Mouse (Mus musculus) layer of hippocampus, adult 2 months (tissue): Measurements from ENCODE around the gene Pgpep1. TPM values are rescaled to one million over a fixed set of nuclear protein-coding genes. Genes with fewer than 3 reads are reported as not detected.
A peak's percentile ranks its signal among the peaks of the same experiment; 100 is the strongest.

Source experiments
- DNase-seq, 2 experiments: peaks; one replicate each; pipeline ENCODE4 v3.0.0; 2022; ENCODE audit warnings: low spot score in 2 of 2
- H3K27ac ChIP-seq: fragments of 200-600 bp; 2 replicates; pipeline ENCODE4 v1.8.1; 2022
- H3K4me3 ChIP-seq: fragments of 200-600 bp; 2 replicates; pipeline ENCODE4 v1.8.1; 2022; ENCODE audit warnings: mild to moderate bottlenecking
- CTCF ChIP-seq: fragments of 200-600 bp; conservative IDR thresholded peaks from 2 replicates; pipeline ENCODE4 v1.8.1; 2022; ENCODE audit warnings: antibody characterized with exemption, mild to moderate bottlenecking, moderate library complexity
- total RNA-seq, 2 experiments: library from RNA; stranded (reverse); gene quantifications; 2 replicates each; pipeline ENCODE4 v1.2.3; 2021

Pgpep1 gene
- total RNA-seq, 2 experiments from 2014 or later = 25.4 to 29.1 TPM

DNA sequence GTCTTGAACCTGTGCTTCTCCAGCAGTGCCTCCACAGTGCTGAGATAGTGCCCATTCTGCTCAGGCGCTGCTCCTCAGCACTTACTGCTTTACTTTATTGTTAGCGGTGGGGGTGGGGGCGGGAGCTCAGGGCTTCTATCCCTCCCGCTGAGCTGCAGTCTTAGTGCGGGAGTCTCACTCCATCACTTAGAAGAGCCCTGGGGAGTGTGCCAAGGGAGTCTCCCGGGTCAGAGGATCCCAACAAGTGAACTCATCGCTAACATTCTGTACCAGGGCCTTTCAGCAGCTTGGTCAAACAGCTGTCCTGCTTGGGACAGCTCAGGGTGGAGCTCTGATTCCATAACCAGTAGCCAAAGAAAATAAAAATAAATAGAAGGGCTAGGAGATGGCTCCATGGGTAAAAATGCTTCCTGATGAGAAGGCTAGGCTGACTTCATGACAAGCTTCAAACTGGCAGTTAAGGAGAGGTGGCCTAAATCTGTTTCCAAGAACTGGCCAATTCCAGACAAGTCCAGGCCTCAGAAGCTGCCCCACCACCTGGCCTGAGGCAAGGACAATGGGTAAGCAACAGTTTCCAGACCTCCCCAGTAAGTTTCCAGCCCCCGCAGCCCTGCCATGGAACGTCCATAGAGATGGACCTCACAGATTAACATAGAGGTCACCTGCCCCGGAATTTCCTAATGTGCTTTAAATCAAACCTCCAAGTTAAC is 11.6 kb upstream of the Pgpep1 start:
- DNase-seq = no peak
- H3K27ac ChIP-seq = peak overlapping the region; percentile 92; the same call in 1 of the 2 replicates
- no peak overlapping the region for H3K4me3 ChIP-seq
- no peak for TF ChIP-seq CTCF

GRCm38 (mm10) chr8:70667071-70667470 is 6.9 kb upstream of the Pgpep1 start:
- peak; percentile 53 to 80 for DNase-seq
- no peak overlapping the region for H3K4me3 ChIP-seq
- peak overlapping the region; percentile 43; the same call in 1 of the 2 replicates for H3K27ac ChIP-seq
- no peak for TF ChIP-seq CTCF

DNA sequence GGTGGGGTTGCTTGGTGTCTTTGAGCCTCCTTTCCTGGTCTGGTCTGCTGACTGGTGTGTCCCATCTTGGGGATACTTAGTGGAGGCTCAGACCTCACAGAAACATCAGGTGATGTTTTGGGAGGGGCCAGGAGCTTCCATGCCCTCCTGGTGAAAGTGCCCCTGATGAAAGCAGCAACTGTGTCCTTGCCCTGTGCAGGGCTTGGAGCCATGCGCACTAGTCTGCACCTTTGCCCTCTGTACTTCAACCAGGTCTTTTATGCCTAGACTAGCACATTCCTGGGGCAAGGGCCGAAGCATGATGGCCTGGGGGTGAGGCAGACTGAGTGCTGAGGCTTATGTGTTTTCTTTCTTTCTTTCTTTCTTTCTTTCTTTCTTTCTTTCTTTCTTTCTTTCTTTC is 5.4 kb upstream of the Pgpep1 start:
- TF ChIP-seq CTCF = no peak
- H3K4me3 ChIP-seq = no peak overlapping the region

DNA sequence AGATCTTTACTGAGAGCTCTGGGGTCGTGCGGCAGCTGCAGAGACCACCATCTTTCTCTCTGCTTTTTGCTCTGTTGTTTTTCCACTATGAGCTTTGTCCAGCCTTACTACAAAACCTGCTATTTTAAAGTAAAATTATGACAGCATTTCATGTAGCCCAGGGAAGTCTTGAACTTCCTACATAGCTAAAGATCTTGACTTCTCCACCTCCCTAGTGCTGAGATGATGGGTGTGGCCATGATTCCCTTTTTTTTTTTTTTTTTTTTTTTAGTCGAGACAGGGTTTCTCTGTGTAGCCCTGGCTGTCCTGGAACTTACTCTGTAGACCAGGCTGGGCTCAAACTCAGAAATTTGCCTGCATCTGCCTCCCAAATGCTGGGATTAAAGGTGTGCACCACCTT is 4.4 kb upstream of the Pgpep1 start:
- Histone ChIP-seq H3K27ac (no peak overlapping the region), H3K4me3 (no peak overlapping the region)
- DNase-seq = no peak
- TF ChIP-seq CTCF = no peak

More for the DNA sequence above, 5.4 kb upstream of the Pgpep1 start:
- H3K27ac ChIP-seq = no peak overlapping the region
- no peak for DNase-seq

DNA sequence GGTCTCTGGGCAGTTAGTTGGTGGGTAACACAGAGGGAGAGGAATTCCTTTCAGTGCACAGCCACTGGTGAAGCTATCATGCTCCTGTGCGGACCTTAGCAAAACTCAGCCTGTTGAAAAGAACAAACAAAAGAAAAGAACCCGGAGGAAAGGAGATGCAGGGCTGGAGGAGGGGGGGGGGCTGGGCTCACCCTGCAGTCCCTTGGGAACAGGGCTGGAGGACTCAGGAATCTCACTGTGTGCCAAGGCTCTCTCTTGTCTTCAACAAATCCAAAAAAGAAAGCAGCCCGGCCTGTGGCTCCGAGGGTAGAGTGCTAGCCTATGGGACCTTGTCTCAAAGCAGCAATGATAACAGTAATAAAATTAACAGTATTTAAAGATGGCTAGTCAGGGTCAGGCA is 3.5 kb upstream of the Pgpep1 start:
- TF ChIP-seq CTCF = no peak
- H3K4me3 ChIP-seq = no peak overlapping the region
- no peak for DNase-seq
- peak overlapping the region; percentile 65; the same call in 1 of the 2 replicates for H3K27ac ChIP-seq

- TF ChIP-seq CTCF = no peak; the same call in 1 of the 2 replicates
- Histone ChIP-seq H3K27ac (peak overlapping the region; percentile 85), H3K4me3 (peak overlapping the region; percentile 92)
- peak; percentile 67 to 79 for DNase-seq
Measured at GRCm38 (mm10) chr8:70659604-70660272, 450 bp downstream of the Pgpep1 start.

- TF ChIP-seq CTCF = no peak
- Histone ChIP-seq H3K4me3 (peak overlapping the region; percentile 92), H3K27ac (peak overlapping the region; percentile 85)
- DNase-seq = no peak
Measured at GRCm38 (mm10) chr8:70658897-70659603, 1.1 kb downstream of the Pgpep1 start.

- Histone ChIP-seq H3K27ac (peak overlapping the region; percentile 48; the same call in 1 of the 2 replicates), H3K4me3 (no peak overlapping the region)
- DNase-seq = no peak
- no peak for TF ChIP-seq CTCF
Measured at GRCm38 (mm10) chr8:70657739-70658138, 2.4 kb downstream of the Pgpep1 start.

GRCm38 (mm10) chr8:70657214-70657613 is 3.0 kb downstream of the Pgpep1 start:
- H3K27ac ChIP-seq = peak overlapping the region; percentile 48; the same call in 1 of the 2 replicates
- no peak for DNase-seq
- TF ChIP-seq CTCF = no peak

GRCm38 (mm10) chr8:70656193-70656790 is 3.9 kb downstream of the Pgpep1 start:
- no peak for DNase-seq
- H3K4me3 ChIP-seq = no peak overlapping the region
- TF ChIP-seq CTCF = no peak
- H3K27ac ChIP-seq = peak overlapping the region; percentile 48

More at GRCm38 (mm10) chr8:70657214-70657613, 3.0 kb downstream of the Pgpep1 start:
- H3K4me3 ChIP-seq = no peak overlapping the region

DNA sequence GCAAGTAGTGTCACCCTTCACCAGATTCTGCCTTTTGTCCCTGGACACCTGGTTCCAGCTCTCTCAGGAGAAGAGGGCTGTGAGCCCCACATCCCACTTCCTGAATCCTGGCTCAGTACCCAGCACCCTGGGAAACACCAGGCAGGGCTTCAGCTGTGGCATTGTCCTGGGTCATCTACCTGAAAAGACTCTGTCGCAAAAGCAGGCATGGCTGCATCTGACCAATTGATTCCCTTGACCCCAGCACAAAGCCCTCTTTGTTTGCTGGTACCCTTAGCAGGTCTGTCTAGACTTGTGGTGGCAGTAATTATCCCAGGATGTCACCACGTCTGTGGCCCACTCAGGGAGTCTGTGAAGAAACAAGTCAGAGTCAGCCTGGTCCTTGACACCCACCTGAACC is 4.7 kb downstream of the Pgpep1 start:
- peak overlapping the region; percentile 48; the same call in 1 of the 2 replicates for H3K27ac ChIP-seq
- H3K4me3 ChIP-seq = no peak overlapping the region
- DNase-seq = no peak
- TF ChIP-seq CTCF = no peak

- Histone ChIP-seq H3K27ac (no peak overlapping the region), H3K4me3 (no peak overlapping the region)
- DNase-seq = no peak
- no peak for TF ChIP-seq CTCF
Measured at GRCm38 (mm10) chr8:70654121-70654520, 6.1 kb downstream of the Pgpep1 start.
